Mouse (Mus musculus) cerebellum, postnatal 14 days (tissue): ENCODE measurements at regions not wholly inside any gene's neighbourhood (a gene's known extent, or its start where the extent isn't known, plus 50 kb on each side); places are given as distances from the start of the nearest gene placed in this dataset.

Source experiments
- DNase-seq, 2 experiments: peaks; one replicate each; pipeline ENCODE4 v3.0.0; 2021; ENCODE audit warnings: mixed read lengths in 2 of 2

DNA sequence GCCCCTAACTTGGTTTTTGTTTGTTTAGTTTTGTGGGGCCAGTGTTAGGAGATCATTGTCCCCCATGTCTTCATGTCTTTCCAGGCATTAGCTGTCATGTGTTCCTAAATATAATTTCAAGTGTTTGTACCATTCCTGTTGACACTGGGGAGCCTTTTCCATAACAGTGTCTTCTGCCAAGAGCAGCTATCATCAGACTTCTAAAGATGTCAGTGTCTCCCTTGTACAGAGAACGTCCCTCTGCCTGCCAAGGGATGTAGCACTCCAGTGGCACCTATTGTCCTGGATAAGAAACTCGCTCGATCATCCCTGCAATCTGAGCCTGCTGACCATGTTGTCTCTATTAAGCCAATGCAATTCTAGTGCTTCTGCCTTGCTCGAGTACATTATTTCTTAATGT lies 64.6 kb upstream of the Lhfpl2 start:
- no peak for DNase-seq

DNA sequence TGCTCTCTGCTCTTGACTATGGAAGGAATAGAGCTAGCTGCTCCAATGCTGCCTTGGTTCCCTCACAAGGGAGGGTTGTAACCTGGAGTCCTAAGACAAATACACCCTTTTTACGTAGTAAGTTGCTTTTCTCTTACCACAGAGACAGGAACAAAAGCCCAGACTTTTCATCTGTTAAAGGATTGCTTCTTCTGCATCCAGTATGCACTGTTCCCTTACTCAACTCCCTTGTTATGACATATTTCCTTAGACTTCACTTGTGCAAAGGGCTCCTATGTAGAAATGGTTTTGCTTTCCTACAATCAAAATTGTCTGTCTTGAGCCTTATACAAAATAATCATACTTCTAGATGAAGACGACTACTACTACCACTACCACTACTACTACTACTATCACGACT lies 62.2 kb upstream of the Lhfpl2 start:
- DNase-seq = no peak

DNA sequence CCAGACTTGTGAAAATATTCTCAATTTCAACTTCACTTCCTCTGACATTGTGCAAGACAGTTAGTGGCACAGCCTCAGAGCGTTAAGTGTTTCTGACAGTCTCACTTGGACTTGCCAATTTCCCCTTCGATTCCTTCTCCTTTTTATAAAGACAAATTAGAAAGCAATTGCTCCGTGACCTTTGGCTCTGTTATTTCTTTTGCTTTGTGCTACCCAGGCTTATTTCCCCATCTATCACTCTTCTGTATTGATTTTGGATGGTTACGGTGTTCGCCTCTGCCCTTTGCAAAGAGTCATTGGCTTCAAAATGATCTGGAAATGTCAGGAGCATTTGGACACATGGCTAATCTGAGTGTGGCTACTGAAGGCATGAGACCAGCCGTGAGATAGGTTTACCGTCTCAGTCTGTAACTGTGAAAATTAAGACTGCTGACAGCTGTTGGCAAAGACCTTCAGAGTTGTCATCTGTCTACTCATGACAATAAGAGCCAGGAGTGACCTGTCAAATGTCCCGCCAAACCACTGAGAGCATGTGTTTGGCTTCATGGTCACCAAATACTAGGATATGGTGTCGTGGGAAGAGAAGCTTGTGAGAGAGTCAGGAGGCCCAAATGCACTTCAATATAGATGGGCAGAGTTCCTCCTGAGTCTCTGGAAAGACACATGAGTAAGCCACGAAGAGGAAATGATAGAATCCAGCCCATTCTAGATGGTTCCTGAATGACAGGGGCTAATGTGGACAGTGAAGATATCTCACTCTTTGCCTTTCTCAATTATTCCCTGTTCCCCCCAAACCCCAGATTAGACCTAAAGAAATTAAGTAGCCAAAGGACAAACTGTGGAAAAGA lies 60.8 kb upstream of the Lhfpl2 start:
- DNase-seq = peak in 1 of 2 experiments; percentile 5

- no peak for DNase-seq
Measured at GRCm38 (mm10) chr13:93997981-93998380, 59.6 kb upstream of the Lhfpl2 start.

DNA sequence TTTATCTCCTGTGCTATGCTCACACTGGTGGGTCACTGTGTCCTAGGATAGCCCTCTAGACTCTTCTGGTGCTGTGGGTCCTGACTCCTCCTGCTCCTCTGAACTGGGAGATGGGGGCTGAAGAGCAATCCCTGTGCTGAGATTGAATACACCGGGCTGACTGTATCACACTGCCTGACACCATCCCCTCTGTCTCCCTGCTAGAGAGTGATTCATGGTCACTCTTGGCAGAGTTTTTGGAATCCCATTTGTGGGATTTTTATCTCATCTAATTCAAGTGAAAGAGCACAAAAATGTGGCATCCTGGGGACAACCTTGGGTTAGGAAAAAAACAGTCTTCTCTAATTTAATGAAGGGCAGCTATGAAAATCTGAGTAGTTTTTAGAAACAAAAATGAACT lies 59.2 kb upstream of the Lhfpl2 start:
- DNase-seq = no peak

- DNase-seq = no peak
Measured at GRCm38 (mm10) chr13:94003816-94004215, 53.8 kb upstream of the Lhfpl2 start.

DNA sequence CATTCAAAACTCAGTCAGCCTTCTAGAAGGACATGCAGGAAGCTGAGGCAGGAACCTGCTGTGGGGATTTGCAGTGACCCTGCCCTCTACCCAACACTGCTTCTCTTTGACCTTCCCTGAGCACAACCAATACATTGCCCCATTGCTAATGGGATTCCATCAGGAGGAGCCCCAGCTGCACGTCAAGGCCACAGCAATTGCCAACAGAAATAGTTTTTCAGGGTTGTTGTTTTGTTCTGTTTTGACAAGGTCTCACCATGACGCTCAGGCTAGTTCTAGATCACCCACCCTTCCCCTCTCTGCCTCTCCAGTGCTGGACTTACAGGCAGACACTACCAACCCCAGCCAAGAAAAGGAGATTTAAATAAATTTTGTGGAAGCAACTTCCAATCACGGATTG lies 53.2 kb upstream of the Lhfpl2 start:
- no peak for DNase-seq

GRCm38 (mm10) chr13:94005880-94006279 lies 51.7 kb upstream of the Lhfpl2 start:
- no peak for DNase-seq
